Mouse (Mus musculus) brain, embryonic 14.5 days (tissue): ENCODE measurements at regions not wholly inside any gene's neighbourhood (a gene's known extent, or its start where the extent isn't known, plus 50 kb on each side); places are given as distances from the start of the nearest gene placed in this dataset.

Source experiments
- CTCF ChIP-seq: fragments of 200-500 bp; IDR thresholded peaks from 2 replicates; pipeline ENCODE4 v1.5.1; 2012; ENCODE audit warnings: inconsistent platforms, mild to moderate bottlenecking, moderate library complexity, borderline replicate concordance; ENCODE audit not compliant: insufficient read depth, insufficient read length; ENCODE audit errors: extremely low read depth
- POLR2A ChIP-seq: fragments of 200-500 bp; IDR thresholded peaks from 2 replicates; pipeline ENCODE4 v1.6.1; 2012; ENCODE audit warnings: mild to moderate bottlenecking, inconsistent platforms, borderline replicate concordance; ENCODE audit not compliant: poor library complexity, insufficient read depth, insufficient read length, severe bottlenecking; ENCODE audit errors: extremely low read depth

GRCm38 (mm10) chr7:40245188-40245587, 652.9 kb upstream of the Vstm2b start:
- no peak for TF ChIP-seq CTCF
- TF ChIP-seq POLR2A: no peak
